Mouse (Mus musculus) small intestine, adult 2 months (tissue): Measurements from ENCODE around the gene Ndst2.

ENCODE experiments used
- CTCF ChIP-seq: fragments of 200-500 bp; IDR thresholded peaks from 2 replicates; pipeline ENCODE4 v1.5.1; 2012; ENCODE audit warnings: low read depth, mild to moderate bottlenecking, control low read depth, inconsistent platforms, low read length, moderate library complexity, mixed read lengths; ENCODE audit not compliant: insufficient replicate concordance, insufficient read length; ENCODE audit errors: extremely low read depth
- POLR2A ChIP-seq: fragments of 200-500 bp; IDR thresholded peaks from 2 replicates; pipeline ENCODE4 v1.6.1; 2012; ENCODE audit warnings: low read depth, mild to moderate bottlenecking, control low read depth, inconsistent platforms, low read length, moderate library complexity

DNA sequence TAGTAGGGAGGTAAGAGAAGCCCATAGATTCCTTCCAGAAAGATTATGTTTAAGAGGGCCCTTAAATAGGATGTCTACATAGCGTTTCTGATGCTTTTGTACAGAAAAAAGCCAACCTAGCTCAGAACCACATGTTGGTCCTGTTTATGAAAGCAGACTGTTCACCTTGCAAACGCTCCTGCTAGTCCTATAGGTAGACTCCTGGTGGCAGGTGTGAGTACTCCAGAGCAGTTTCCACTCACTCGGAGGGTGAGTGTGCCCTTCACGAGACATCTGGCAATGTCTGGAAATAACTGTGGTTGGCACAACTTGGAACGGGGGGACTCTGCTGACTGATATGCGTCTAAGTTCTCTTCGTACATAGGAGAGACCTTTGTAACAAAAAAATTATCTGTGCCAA lies 33.6 kb upstream of the Ndst2 start:
- no peak for TF ChIP-seq CTCF
- TF ChIP-seq POLR2A = no peak
